Mouse (Mus musculus): ENCODE results near the gene Sept3.
A peak's percentile ranks its signal among the peaks of the same experiment; 100 is the strongest.
"Not testable (repeated sequence)": the region's sequence is repeated elsewhere in the genome, so short reads cannot be mapped to it uniquely, and the experiment has no call there.

Sept3 gene

DNA sequence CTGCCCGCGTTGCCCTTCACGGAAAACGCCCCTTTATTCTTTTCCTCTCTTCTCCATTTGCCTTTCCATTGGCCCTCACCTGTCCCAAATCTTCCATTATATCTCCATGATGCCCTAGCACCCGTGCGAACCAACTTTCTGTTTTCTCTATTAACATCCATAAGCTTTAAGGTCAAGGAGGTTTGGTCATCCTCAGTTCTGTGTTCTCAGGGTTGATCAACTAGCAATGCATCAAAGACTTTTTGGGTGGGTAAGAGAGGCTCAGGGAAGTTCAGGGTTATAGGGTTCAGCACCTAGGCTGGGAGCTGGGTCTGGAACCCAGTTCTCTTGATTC lies at the start of gene Sept3:
TSS of gene Sept3 (plus strand) at position 301 of the 334 bp plus-strand sequence.
- no peak for DNase-seq (ENCODE audit: low read depth in 2 of 2, low spot score in 2 of 2)

- no peak for DNase-seq (ENCODE audit: low read depth in 2 of 2, low spot score in 2 of 2)
These were observed 48.9 kb upstream of the Sept3 start for GRCm38 (mm10) chr15:82225769-82226168.

DNA sequence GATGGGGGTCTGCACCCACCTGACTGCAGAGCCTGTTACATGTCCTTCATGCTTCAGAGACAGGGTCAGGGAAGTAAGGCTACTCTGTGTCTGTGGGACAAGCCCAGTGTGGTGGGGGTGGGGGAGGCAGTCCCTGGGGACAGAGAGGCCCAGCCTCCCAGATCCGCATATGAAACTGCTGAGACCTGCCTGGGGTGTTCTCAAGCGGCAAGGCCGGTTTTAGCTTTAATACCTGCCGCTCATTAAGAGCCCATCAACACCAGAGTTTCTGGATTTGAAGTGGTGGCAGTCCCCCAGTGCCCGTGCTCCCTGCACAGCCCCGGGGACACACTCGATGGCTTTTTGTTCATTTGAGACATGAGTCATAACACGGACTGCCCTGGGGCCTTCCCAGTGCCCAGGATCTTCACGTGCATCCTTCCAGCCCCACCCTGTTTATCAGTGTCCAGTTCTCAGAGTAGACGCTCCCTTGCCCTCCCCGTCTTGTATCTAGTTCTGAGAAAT lies 45.1 kb upstream of the Sept3 start:
- DNase-seq (ENCODE audit: low read depth in 2 of 2, low spot score in 2 of 2) = no peak

GRCm38 (mm10) chr15:82230098-82230611 lies 44.5 kb upstream of the Sept3 start:
- DNase-seq (ENCODE audit: low read depth in 2 of 2, low spot score in 2 of 2) = no peak

- DNase-seq (ENCODE audit: low read depth in 2 of 2, low spot score in 2 of 2) = no peak
These were observed 43.6 kb upstream of the Sept3 start for GRCm38 (mm10) chr15:82231100-82231499.

- DNase-seq (ENCODE audit: low read depth in 2 of 2, low spot score in 2 of 2) = no peak
These were observed 42.9 kb upstream of the Sept3 start for GRCm38 (mm10) chr15:82231591-82232378.

GRCm38 (mm10) chr15:82232651-82233050 lies 42.0 kb upstream of the Sept3 start:
- no peak for DNase-seq (ENCODE audit: low read depth in 2 of 2, low spot score in 2 of 2)

GRCm38 (mm10) chr15:82235661-82236060 lies 39.0 kb upstream of the Sept3 start:
- no peak for DNase-seq (ENCODE audit: low read depth in 2 of 2, low spot score in 2 of 2)

- peak; percentile 86 to 89 for DNase-seq (ENCODE audit: low read depth in 2 of 2, low spot score in 2 of 2)
These were observed 38.1 kb upstream of the Sept3 start for GRCm38 (mm10) chr15:82236565-82236964.

DNA sequence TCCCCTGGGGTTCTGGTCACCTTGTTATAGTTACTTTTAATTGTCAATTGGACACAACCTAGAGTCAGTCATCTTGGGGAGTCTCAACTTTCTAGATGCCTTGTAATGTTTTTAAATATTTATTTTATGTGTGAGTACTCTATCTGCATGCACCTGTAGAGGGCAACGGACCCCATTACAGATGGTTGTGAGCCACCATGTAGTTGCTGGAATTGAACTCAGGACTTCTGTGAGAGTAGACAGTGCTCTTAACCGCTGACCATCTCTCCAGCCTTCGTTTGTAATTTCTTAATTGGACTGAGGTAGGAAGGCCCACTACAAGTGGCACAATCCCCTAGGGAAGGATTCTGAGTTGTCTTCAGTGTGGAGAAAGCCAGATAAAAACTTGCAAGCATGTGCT lies 31.4 kb upstream of the Sept3 start:
- DNase-seq (ENCODE audit: low read depth in 2 of 2, low spot score in 2 of 2) = no peak

GRCm38 (mm10) chr15:82243742-82244114 lies 31.0 kb upstream of the Sept3 start:
- no peak for DNase-seq (ENCODE audit: low read depth in 2 of 2, low spot score in 2 of 2)

DNA sequence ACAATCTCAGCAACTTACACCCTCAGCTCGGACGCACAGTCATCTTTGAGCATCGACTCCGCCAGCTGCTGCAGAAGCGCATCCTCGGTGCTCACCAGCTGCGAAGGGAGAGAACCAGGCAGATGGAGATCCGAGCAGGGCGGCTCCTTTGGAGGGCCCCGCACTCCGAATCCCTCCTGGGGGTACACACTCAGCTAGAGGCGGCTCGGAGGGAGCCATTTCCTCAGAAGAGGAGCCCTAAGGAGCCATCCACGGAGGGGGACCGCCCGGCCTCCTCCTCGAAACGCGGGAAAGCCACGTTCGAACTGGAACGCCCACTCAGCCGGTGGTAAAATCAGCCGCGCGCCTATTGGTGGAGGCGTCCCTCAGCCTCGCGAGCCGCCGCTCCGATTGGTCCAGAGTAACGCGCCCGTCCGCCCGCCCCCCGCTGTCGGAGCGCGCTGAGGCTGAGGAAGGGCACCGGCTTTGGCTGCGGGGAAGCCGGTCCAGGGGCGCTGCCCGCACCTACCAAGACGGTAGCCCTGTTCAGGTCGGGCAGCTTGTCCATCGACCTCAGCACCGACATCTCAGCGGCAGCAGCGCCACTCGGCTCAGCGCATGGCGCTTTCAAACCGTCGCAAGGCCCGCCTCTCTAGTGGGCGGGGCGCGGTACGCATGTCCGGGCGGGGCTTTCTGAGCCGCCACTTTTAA lies 30.4 kb upstream of the Sept3 start, which contains the start of gene Cenpm:
TSS of gene Cenpm (minus strand) at position 634 of the 690 bp plus-strand sequence.
- DNase-seq (ENCODE audit: low read depth in 2 of 2, low spot score in 2 of 2) = peak; percentile 83 to 91

- not testable (repeated sequence) for DNase-seq (ENCODE audit: low read depth in 2 of 2, low spot score in 2 of 2)
These were observed 29.9 kb upstream of the Sept3 start for GRCm38 (mm10) chr15:82244805-82245161.

- no peak for DNase-seq (ENCODE audit: low read depth in 2 of 2, low spot score in 2 of 2)
These were observed 27.4 kb upstream of the Sept3 start for GRCm38 (mm10) chr15:82247131-82247776.

GRCm38 (mm10) chr15:82251579-82251978 lies 23.1 kb upstream of the Sept3 start:
- no peak for DNase-seq (ENCODE audit: low read depth in 2 of 2, low spot score in 2 of 2)

GRCm38 (mm10) chr15:82252097-82252496 lies 22.6 kb upstream of the Sept3 start, which contains the start of gene 1500009C09Rik:
TSS of gene 1500009C09Rik (plus strand) at chr15:82252397.
- DNase-seq (ENCODE audit: low read depth in 2 of 2, low spot score in 2 of 2) = no peak

DNA sequence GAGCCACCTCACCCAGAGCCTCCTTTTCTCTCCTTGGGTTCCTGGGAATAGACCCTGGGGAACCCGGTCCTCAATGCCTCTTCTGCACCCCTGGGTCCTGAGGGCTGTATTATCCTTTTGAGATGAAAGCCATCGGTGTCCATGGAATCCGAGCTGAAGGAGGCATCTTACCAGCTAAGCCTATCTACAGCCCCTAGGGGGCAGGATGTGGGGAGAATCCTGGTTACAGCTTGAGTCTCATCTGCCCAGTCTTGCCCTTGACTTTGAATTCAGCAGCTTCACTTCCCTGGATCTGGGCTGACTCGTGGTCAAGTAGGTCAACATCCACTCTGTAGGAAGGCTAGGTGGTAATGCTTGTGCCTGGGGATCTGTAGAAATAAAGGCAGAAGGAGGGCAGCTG lies 19.4 kb upstream of the Sept3 start:
- DNase-seq (ENCODE audit: low read depth in 2 of 2, low spot score in 2 of 2) = no peak

DNA sequence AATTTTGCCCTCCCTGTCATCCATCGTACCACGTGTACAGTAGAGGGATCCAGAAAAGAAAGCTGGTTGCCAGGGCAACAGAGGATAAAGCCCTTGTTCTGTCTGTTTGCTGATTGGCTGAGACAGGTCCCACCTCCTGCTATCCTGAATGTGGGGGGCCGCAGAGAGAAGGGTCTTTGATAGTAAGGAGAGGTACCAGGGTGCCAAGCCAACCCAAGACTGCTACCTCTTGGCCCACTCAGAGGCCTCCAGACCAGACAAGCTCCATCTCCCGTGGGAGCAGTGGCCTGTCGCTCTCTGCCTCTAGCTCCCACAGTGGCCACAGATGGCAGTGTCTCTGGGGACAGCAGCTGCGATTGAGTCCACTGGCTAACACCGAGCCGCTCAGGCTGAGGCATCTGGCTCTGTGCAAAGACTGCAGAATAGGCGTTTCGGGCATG lies 18.7 kb upstream of the Sept3 start:
- no peak for DNase-seq (ENCODE audit: low read depth in 2 of 2, low spot score in 2 of 2)

- peak; percentile 74 to 75 for DNase-seq (ENCODE audit: low read depth in 2 of 2, low spot score in 2 of 2)
These were observed 15.2 kb upstream of the Sept3 start for GRCm38 (mm10) chr15:82259510-82259909.

DNA sequence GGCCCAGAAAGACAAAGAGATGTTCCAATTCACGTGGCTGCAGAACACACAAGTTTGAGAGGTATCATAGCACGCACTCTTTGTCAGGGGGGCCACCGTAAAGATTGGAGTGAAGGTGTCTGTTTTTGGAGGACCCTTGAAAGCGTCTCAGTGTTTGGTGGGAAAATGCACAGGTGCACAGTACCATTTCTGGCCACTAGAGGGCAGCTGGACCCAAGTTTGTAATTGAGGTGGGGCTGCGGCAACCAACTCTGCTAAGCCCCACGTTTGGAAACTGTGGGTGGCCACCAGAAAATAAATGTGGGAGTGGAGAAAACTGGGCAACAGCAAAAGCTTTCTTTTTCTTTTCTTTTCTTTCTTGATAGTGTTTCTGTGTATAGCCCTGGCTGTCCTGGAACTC lies 8.3 kb upstream of the Sept3 start:
- DNase-seq (ENCODE audit: low read depth in 2 of 2, low spot score in 2 of 2) = peak; percentile 64 to 72

DNA sequence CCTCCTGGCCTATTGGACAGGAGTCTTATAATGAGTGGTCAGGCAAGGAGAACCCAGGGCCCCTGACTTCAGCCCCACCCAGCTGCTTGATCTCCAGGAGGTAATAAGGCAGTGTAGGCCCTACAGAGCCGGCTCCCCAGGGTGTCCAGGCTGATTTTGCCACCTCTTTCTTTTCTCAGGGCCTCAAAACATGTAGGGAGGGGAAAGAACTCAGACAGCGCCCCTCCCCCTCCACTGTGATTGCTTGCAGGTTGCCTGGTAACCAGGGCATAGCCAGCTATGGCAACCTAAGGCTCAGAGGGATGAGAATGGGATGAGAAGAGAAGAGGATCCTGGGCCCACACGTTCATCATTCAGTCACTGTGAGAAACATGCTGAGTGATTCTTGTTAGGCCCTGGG lies 6.5 kb upstream of the Sept3 start:
- DNase-seq (ENCODE audit: low read depth in 2 of 2, low spot score in 2 of 2) = no peak

GRCm38 (mm10) chr15:82268783-82269182 lies 5.9 kb upstream of the Sept3 start:
- no peak for DNase-seq (ENCODE audit: low read depth in 2 of 2, low spot score in 2 of 2)

Measured in CD8-positive naive resting alpha-beta T cell, adult 2 months (primary cell).